Mouse (Mus musculus): ENCODE data around the gene Ipcef1.

DNA sequence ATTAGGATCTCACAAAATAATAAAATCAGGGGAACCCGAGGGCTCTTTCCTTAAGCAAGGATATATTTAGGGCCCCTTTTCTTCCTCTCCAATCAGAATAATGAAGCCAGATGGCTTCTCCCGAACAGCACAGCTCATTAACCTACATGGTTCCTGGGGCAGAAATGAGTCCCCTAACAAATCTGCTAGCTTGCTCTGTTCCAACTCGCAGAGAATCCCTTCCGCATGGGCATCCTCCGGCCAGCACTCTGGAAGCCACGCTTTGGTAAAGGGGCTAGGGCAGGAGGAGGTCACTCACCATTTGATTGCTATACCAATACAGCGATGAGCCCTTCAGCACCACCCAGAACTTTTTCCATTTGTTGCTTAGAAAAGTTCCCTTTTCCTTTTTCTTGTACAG, 73.1 kb downstream of the Ipcef1 start:
- TF ChIP-seq CTCF (IDR thresholded peaks at IDR 0.05; ENCODE audit: low read depth): no peak
- no peak for TF ChIP-seq EP300 (optimal IDR thresholded peaks at IDR 0.05)
